Mouse (Mus musculus): ENCODE data around the gene Art3. TPM values are rescaled to one million over a fixed set of nuclear protein-coding genes. Genes with fewer than 3 reads are reported as not detected.
A peak's percentile ranks its signal among the peaks of the same experiment; 100 is the strongest.

The Art3 gene
- polyA plus RNA-seq, 1 experiment from 2014 or later = 46.5 TPM

- peaks cover 69% of the 10 kb centered on the region for H3K36me3 ChIP-seq (ENCODE audit: insufficient read depth, low read length)
- ATAC-seq = no peak
Observed at GRCm38 (mm10) chr5:92446736-92447135, 115.1 kb downstream of the Art3 start.

GRCm38 (mm10) chr5:92452876-92453275 is 121.2 kb downstream of the Art3 start:
- peaks cover 57% of the 10 kb centered on the region for H3K36me3 ChIP-seq (ENCODE audit: insufficient read depth, low read length)
- no peaks in the 10 kb centered on the region for H3K27me3 ChIP-seq (replicated peaks; ENCODE audit: insufficient read depth, low read length)
- no peak for TF ChIP-seq CTCF (IDR thresholded peaks at IDR 0.05)
- TF ChIP-seq EP300 (IDR thresholded peaks at IDR 0.05) = no peak
- no peak for ATAC-seq
- no peak overlapping the region for H3K9ac ChIP-seq (replicated peaks; ENCODE audit: low read depth)
- H3K4me3 ChIP-seq (ENCODE audit: low read depth, low read length) = no peak overlapping the region
- no peak overlapping the region for H3K4me2 ChIP-seq (replicated peaks; ENCODE audit: low read depth, low read length)
- H3K4me1 ChIP-seq (ENCODE audit: insufficient read depth, low read depth, low read length) = no peaks in the 10 kb centered on the region
- 89% methylated on average over 5 of the region's 5 CpGs for WGBS
- no peak for DNase-seq (ENCODE audit: low spot score)
- H3K9me3 ChIP-seq (ENCODE audit: low read length) = no peaks in the 10 kb centered on the region
- no peak overlapping the region for H3K27ac ChIP-seq (ENCODE audit: low read length)

More at GRCm38 (mm10) chr5:92446736-92447135, 115.1 kb downstream of the Art3 start:
- Histone ChIP-seq H3K27me3 (replicated peaks; ENCODE audit: insufficient read depth, low read length) (no peaks in the 10 kb centered on the region), H3K4me2 (replicated peaks; ENCODE audit: low read depth, low read length) (no peak overlapping the region), H3K9me3 (ENCODE audit: low read length) (no peaks in the 10 kb centered on the region), H3K27ac (ENCODE audit: low read length) (no peak overlapping the region), H3K4me1 (ENCODE audit: insufficient read depth, low read depth, low read length) (no peaks in the 10 kb centered on the region), H3K4me3 (ENCODE audit: low read depth, low read length) (no peak overlapping the region), H3K9ac (replicated peaks; ENCODE audit: low read depth) (no peak overlapping the region)
- 95% methylated on average over 5 of the region's 5 CpGs for WGBS
- no peak for DNase-seq (ENCODE audit: low spot score)
- TF ChIP-seq EP300 (IDR thresholded peaks at IDR 0.05) = no peak
- TF ChIP-seq CTCF (IDR thresholded peaks at IDR 0.05) = no peak

- ATAC-seq = no peak
- 66% methylated on average over 2 of the region's 2 CpGs for WGBS
Observed at GRCm38 (mm10) chr5:92457410-92457809, 125.8 kb downstream of the Art3 start.

GRCm38 (mm10) chr5:92458726-92459125 is 127.1 kb downstream of the Art3 start:
- 53% methylated on average over 5 of the region's 5 CpGs for WGBS
- no peaks in the 10 kb centered on the region for H3K9me3 ChIP-seq (ENCODE audit: low read length)
- DNase-seq (ENCODE audit: low spot score) (no peak), ATAC-seq (no peak)
- H3K4me1 ChIP-seq (ENCODE audit: insufficient read depth, low read depth, low read length) = no peaks in the 10 kb centered on the region
- no peak overlapping the region for H3K4me3 ChIP-seq (ENCODE audit: low read depth, low read length)
- no peak for TF ChIP-seq EP300 (IDR thresholded peaks at IDR 0.05)
- no peak for TF ChIP-seq CTCF (IDR thresholded peaks at IDR 0.05)
- no peak overlapping the region for H3K27ac ChIP-seq (ENCODE audit: low read length)
- no peaks in the 10 kb centered on the region for H3K27me3 ChIP-seq (replicated peaks; ENCODE audit: insufficient read depth, low read length)
- peaks cover 25% of the 10 kb centered on the region for H3K36me3 ChIP-seq (ENCODE audit: insufficient read depth, low read length)
- no peak overlapping the region for H3K4me2 ChIP-seq (replicated peaks; ENCODE audit: low read depth, low read length)
- H3K9ac ChIP-seq (replicated peaks; ENCODE audit: low read depth) = no peak overlapping the region

More at GRCm38 (mm10) chr5:92457410-92457809, 125.8 kb downstream of the Art3 start:
- Histone ChIP-seq H3K27me3 (replicated peaks; ENCODE audit: insufficient read depth, low read length) (no peaks in the 10 kb centered on the region), H3K4me2 (replicated peaks; ENCODE audit: low read depth, low read length) (no peak overlapping the region), H3K36me3 (ENCODE audit: insufficient read depth, low read length) (peaks cover 34% of the 10 kb centered on the region), H3K27ac (ENCODE audit: low read length) (no peak overlapping the region), H3K4me3 (ENCODE audit: low read depth, low read length) (no peak overlapping the region), H3K9me3 (ENCODE audit: low read length) (no peaks in the 10 kb centered on the region), H3K9ac (replicated peaks; ENCODE audit: low read depth) (no peak overlapping the region), H3K4me1 (ENCODE audit: insufficient read depth, low read depth, low read length) (no peaks in the 10 kb centered on the region)
- DNase-seq (ENCODE audit: low spot score) = no peak
- TF ChIP-seq CTCF (IDR thresholded peaks at IDR 0.05) = no peak
- TF ChIP-seq EP300 (IDR thresholded peaks at IDR 0.05) = no peak

GRCm38 (mm10) chr5:92461321-92461720 is 129.7 kb downstream of the Art3 start:
- no peak overlapping the region for H3K4me3 ChIP-seq (ENCODE audit: low read depth, low read length)
- no peaks in the 10 kb centered on the region for H3K4me1 ChIP-seq (ENCODE audit: insufficient read depth, low read depth, low read length)
- H3K9me3 ChIP-seq (ENCODE audit: low read length) = no peaks in the 10 kb centered on the region
- peak; percentile 80 for DNase-seq (ENCODE audit: low spot score)
- no peak for TF ChIP-seq EP300 (IDR thresholded peaks at IDR 0.05)
- peak; percentile 91 for TF ChIP-seq CTCF (IDR thresholded peaks at IDR 0.05)
- no peaks in the 10 kb centered on the region for H3K27me3 ChIP-seq (replicated peaks; ENCODE audit: insufficient read depth, low read length)
- WGBS = 21% methylated on average over 5 of the region's 5 CpGs
- ATAC-seq = peak; percentile 60
- no peak overlapping the region for H3K9ac ChIP-seq (replicated peaks; ENCODE audit: low read depth)
- H3K4me2 ChIP-seq (replicated peaks; ENCODE audit: low read depth, low read length) = no peak overlapping the region
- H3K27ac ChIP-seq (ENCODE audit: low read length) = no peak overlapping the region
- H3K36me3 ChIP-seq (ENCODE audit: insufficient read depth, low read length) = peaks cover 13% of the 10 kb centered on the region; the same call in 1 of the 2 replicates

Small RNAs within 50 kb of the gene (microRNA-seq; reads per million reads assigned to microRNA genes)
- gene Mir6415 = not detected

Other genes starting within 250 kb of the Art3 start
- gene G3bp2, start 248.1 kb upstream of the Art3 start, polyA plus RNA-seq (2015; fragmentation: Nextera tagmentation; extraction: Ambion mirVana) = 95.2 and 102 TPM in 2 replicates
- 28.8 and 31.7 TPM in 2 replicates for gene Uso1, start 193.9 kb upstream of the Art3 start, polyA plus RNA-seq (2015; fragmentation: Nextera tagmentation; extraction: Ambion mirVana)
- not detected in 2 replicates for gene U90926, start 116.4 kb upstream of the Art3 start, polyA plus RNA-seq (2015; fragmentation: Nextera tagmentation; extraction: Ambion mirVana)
- 0.14 and 0.69 TPM in 2 replicates for gene Ppef2, start 75.5 kb upstream of the Art3 start, polyA plus RNA-seq (2015; fragmentation: Nextera tagmentation; extraction: Ambion mirVana)
- gene Naaa, start 53.7 kb upstream of the Art3 start, polyA plus RNA-seq (2015; fragmentation: Nextera tagmentation; extraction: Ambion mirVana) = 27.2 and 27.8 TPM in 2 replicates
- 14.8 and 15.0 TPM in 2 replicates for gene Sdad1, start 21.3 kb upstream of the Art3 start, polyA plus RNA-seq (2015; fragmentation: Nextera tagmentation; extraction: Ambion mirVana)
- not detected in 2 replicates for gene Cxcl9, start 3.7 kb upstream of the Art3 start, polyA plus RNA-seq (2015; fragmentation: Nextera tagmentation; extraction: Ambion mirVana)
- 0.49 and 3.1 TPM in 2 replicates for gene Cxcl10, start 17.1 kb downstream of the Art3 start, polyA plus RNA-seq (2015; fragmentation: Nextera tagmentation; extraction: Ambion mirVana)
- 19.7 and 20.3 TPM in 2 replicates for gene Nup54, start 103.4 kb downstream of the Art3 start, polyA plus RNA-seq (2015; fragmentation: Nextera tagmentation; extraction: Ambion mirVana)
- 46.6 and 52.4 TPM in 2 replicates for gene Scarb2, start 175.0 kb downstream of the Art3 start, polyA plus RNA-seq (2015; fragmentation: Nextera tagmentation; extraction: Ambion mirVana)
- 11.4 and 15.4 TPM in 2 replicates for gene Fam47e, start 223.2 kb downstream of the Art3 start, polyA plus RNA-seq (2015; fragmentation: Nextera tagmentation; extraction: Ambion mirVana)